Mouse (Mus musculus): ENCODE measurements at regions not wholly inside any gene's neighbourhood (a gene's known extent, or its start where the extent isn't known, plus 50 kb on each side); places are given as distances from the start of the nearest gene placed in this dataset.

GRCm38 (mm10) chr17:76046438-76046837 is 494.7 kb upstream of the Fam98a start:
- TF ChIP-seq EP300 (IDR thresholded peaks at IDR 0.05; ENCODE audit: low read depth): no peak
- no peak for TF ChIP-seq CTCF (IDR thresholded peaks at IDR 0.05; ENCODE audit: low read depth)
